ENCODE assay signal across 9 mouse cellular contexts in the genomic region with DNA sequence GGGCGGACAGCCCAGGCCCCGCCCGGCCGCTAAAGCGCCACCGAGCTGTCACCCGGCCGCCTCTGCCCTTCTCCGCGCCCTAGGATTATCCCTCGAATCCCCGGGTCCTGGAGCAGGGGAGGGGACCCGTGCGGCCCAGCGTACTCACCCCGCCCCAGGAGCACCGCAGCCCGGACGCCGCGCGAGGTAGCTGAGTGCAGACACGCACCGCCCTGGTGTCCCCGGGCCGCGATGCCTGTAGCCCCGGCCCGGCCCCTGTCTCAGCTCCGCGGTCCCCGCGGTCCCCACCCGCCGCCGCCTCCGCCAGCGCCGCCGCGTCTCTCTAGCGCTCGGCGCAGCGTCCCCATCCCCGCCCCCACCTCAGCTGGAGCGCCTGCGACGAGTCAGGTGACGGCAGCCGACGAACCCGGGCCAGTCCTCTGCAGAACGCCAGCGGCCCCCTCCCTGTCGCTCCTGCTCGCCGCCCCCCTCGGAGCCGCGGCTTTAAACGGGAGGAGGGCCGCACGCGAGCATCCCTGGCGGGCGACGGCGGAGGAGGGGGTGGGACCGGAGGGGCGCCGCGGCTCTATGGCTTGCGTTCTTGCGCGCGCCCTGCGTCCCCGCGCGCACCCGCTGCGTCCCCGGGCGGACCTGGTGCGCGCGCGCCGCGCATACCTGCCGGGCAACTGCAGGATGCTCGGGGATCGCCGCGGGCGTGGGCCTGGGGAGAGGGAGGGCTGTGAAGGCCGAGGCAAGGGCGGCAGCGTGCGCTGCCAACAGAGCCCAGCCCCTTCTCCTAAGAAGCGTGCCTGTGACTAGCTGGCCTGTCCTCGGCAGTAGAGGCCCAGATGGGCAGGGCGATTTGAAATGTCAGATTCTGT. TPM values are rescaled to one million over a fixed set of nuclear protein-coding genes. Genes with fewer than 3 reads are reported as not detected.
DNase-seq lines count a peak whose midpoint lies in the region; ATAC-seq lines count a peak whose summit lies in the region.
"Had no signal": no experiment of that assay in that cellular context is flagged by ENCODE, and none has a peak within 500 bp of the region (broad histone marks: within the 10 kb centered on the region; RNA-seq: fewer than 3 reads in every experiment).

A gene (minus strand): TSS at position 542 of the 860 bp plus-strand sequence.

- under 1% methylated on average over 69 of the region's 104 CpGs for WGBS in intestine, embryonic 16.5 days
- WGBS in limb, embryonic 10.5 days = under 1% methylated on average over 97 of the region's 104 CpGs
- under 1% methylated on average over 82 of the region's 104 CpGs for WGBS in neural tube, embryonic 14.5 days

- no peaks in the 10 kb centered on the region for H3K9me3 ChIP-seq in intestine, embryonic 16.5 days (ENCODE audit: control insufficient read depth, low read length)
- no peaks in the 10 kb centered on the region for H3K9me3 ChIP-seq in limb, embryonic 10.5 days (replicated peaks)
- H3K9me3 ChIP-seq in neural tube, embryonic 14.5 days (ENCODE audit: control insufficient read depth, low read length) = no peaks in the 10 kb centered on the region

- H3K4me2 ChIP-seq in intestine, embryonic 16.5 days (ENCODE audit: low read depth, low read length) = peak within 1 kb of the TSS; percentile 98
- peak within 1 kb of the TSS; percentile 58 for H3K4me2 ChIP-seq in neural tube, embryonic 14.5 days (ENCODE audit: low read depth, low read length)

- DNase-seq in layer of hippocampus, adult 11-12 months (ENCODE audit: low spot score) = peak; percentile 77
- no peak for DNase-seq in layer of hippocampus, adult 9-10 months (ENCODE audit: low spot score)
- DNase-seq in cerebellum, adult 8-10 months = peak; percentile 83
- DNase-seq in forelimb bud, embryonic 11.5 days (ENCODE audit: low read depth, low spot score) = peak; percentile 40
- peak; percentile 75 for DNase-seq in limb, embryonic 10.5 days (ENCODE audit: low spot score)

- peak within 1 kb of the TSS; percentile 67 for H3K4me3 ChIP-seq in intestine, embryonic 16.5 days (ENCODE audit: low read length)
- H3K4me3 ChIP-seq in limb, embryonic 10.5 days = peak within 1 kb of the TSS; percentile 83
- H3K4me3 ChIP-seq in neural tube, embryonic 14.5 days (ENCODE audit: low read depth, low read length) = peak within 1 kb of the TSS; percentile 89

- H3K9ac ChIP-seq in intestine, embryonic 16.5 days (ENCODE audit: low read depth, low read length) = peak within 1 kb of the TSS; percentile 62
- H3K9ac ChIP-seq in neural tube, embryonic 14.5 days (replicated peaks; ENCODE audit: low read depth, low read length) = peak within 1 kb of the TSS; percentile 84

- peak; percentile 82 for ATAC-seq in intestine, embryonic 16.5 days
- ATAC-seq in neural tube, embryonic 14.5 days (ENCODE audit: low read depth) = peak; percentile 96
- no peak for ATAC-seq in inflammation-experienced regulatory T-cells, adult 6 months

- no peak within 1 kb of the TSS for H3K27ac ChIP-seq in intestine, embryonic 16.5 days (ENCODE audit: low read length)
- peak within 1 kb of the TSS; percentile 72 for H3K27ac ChIP-seq in limb, embryonic 10.5 days
- peak within 1 kb of the TSS; percentile 94 for H3K27ac ChIP-seq in neural tube, embryonic 14.5 days (ENCODE audit: low read depth, low read length)

- H3K4me1 ChIP-seq in intestine, embryonic 16.5 days (ENCODE audit: control insufficient read depth, insufficient read depth, low read length) = peaks cover 6% of the 10 kb centered on the region
- peaks cover 18% of the 10 kb centered on the region for H3K4me1 ChIP-seq in limb, embryonic 10.5 days
- H3K4me1 ChIP-seq in neural tube, embryonic 14.5 days (ENCODE audit: control insufficient read depth, insufficient read depth, low read length) = peaks cover 12% of the 10 kb centered on the region; the same call in 1 of the 2 replicates

- H3K27me3 ChIP-seq in intestine, embryonic 16.5 days (replicated peaks; ENCODE audit: control insufficient read depth, insufficient read depth, low read length) = peaks cover 38% of the 10 kb centered on the region
- H3K27me3 ChIP-seq in limb, embryonic 10.5 days (ENCODE audit: low read depth, poor library complexity, severe bottlenecking) = peaks cover 67% of the 10 kb centered on the region
- no peaks in the 10 kb centered on the region for H3K27me3 ChIP-seq in neural tube, embryonic 14.5 days (ENCODE audit: control insufficient read depth, insufficient read depth, low read length)
- H3K27me3 ChIP-seq: CH12.LX had no signal

- no peaks in the 10 kb centered on the region for H3K36me3 ChIP-seq in intestine, embryonic 16.5 days (ENCODE audit: control insufficient read depth, insufficient read depth, low read length)
- no peaks in the 10 kb centered on the region for H3K36me3 ChIP-seq in limb, embryonic 10.5 days
- H3K36me3 ChIP-seq in neural tube, embryonic 14.5 days (ENCODE audit: control insufficient read depth, insufficient read depth, low read length) = no peaks in the 10 kb centered on the region

RNA-seq across cellular contexts. Expression of the gene that starts here (rescaled TPM):
- polyA plus RNA-seq in intestine, embryonic 16.5 days (2015; fragmentation: Nextera tagmentation; extraction: Ambion mirVana) = 3.6 and 4.7 TPM in 2 replicates
- polyA plus RNA-seq in limb, embryonic 10.5 days (2016; fragmentation: Nextera tagmentation; extraction: Ambion mirVana) = 3.6 and 4.2 TPM in 2 replicates
- polyA plus RNA-seq in neural tube, embryonic 14.5 days (2014; fragmentation: Nextera tagmentation; extraction: Ambion mirVana) = 88.8 and 93.0 TPM in 2 replicates
- under 1 TPM in 1 of 3 experiments, not detected in 2; 0.15 TPM for polyA plus RNA-seq in inflammation-experienced regulatory T-cells, adult 6 months (2017; shearing (Covaris generic))

Comparison
In these comparisons a context has a peak if more than half of its experiments do, and no peak if none do; other contexts are left out.
1. RNA of the gene that starts here (polyA plus RNA-seq): 88.8 to 93.0 TPM in neural tube, embryonic 14.5 days; 3.6 to 4.7 TPM in intestine, embryonic 16.5 days, 3.6 to 4.2 TPM in limb, embryonic 10.5 days and 0.15 TPM in inflammation-experienced regulatory T-cells, adult 6 months; every median in the first group is over 10 times any median in the second.
2. Peak in every context shown above with its lines, with median percentiles within 50 percentile points of each other: H3K4me3 ChIP-seq.